Mouse (Mus musculus) spleen, embryonic (tissue): ENCODE results near the gene Def6.

ENCODE experiments used
- CTCF ChIA-PET: fragments of 350-600 bp; sonication (Branson Sonifier 250); formaldehyde crosslinking; loops from one replicate; lab custom pipeline; 2022; lab: Charles Lee

Def6 gene

GRCm38 (mm10) chr17:28207092-28207491 lies 486 bp upstream of the Def6 start:
- CTCF ChIA-PET: interaction anchor here (0.5 to 1.2 kb wide), 9 partner anchors 8 to 823 kb away, joined by 3 to 10 read pairs (median 3); no protein-coding TSS in a partner anchor

- CTCF ChIA-PET: interaction anchor here (0.6 to 1.6 kb wide), 5 partner anchors 9 to 37 kb away, joined by 3 to 10 read pairs (median 4); partner anchors contain the start of gene Ppard
Measured at GRCm38 (mm10) chr17:28208314-28208612, 685 bp downstream of the Def6 start.

- CTCF ChIA-PET: interaction anchor here (0.7 kb wide), 1 partner anchor 107 kb away, joined by 3 read pairs; no protein-coding TSS in a partner anchor
Measured at GRCm38 (mm10) chr17:28209457-28210110, 2.0 kb downstream of the Def6 start.

- CTCF ChIA-PET: interaction anchor here (0.6 to 1.3 kb wide), 2 partner anchors 10 to 97 kb away, joined by 4 to 9 read pairs; no protein-coding TSS in a partner anchor
Measured at GRCm38 (mm10) chr17:28211921-28212341, 4.4 kb downstream of the Def6 start.

- CTCF ChIA-PET: interaction anchor here (0.6 to 1.3 kb wide), 2 partner anchors 9 to 97 kb away, joined by 4 to 9 read pairs; no protein-coding TSS in a partner anchor
Measured at GRCm38 (mm10) chr17:28212391-28212790, 4.8 kb downstream of the Def6 start.

- CTCF ChIA-PET: interaction anchor here (0.7 to 1.2 kb wide), 2 partner anchors 20 to 48 kb away, joined by 3 read pairs; no protein-coding TSS in a partner anchor
Measured at GRCm38 (mm10) chr17:28213236-28213635, 5.7 kb downstream of the Def6 start.

- CTCF ChIA-PET: interaction anchor here (0.9 kb wide), 1 partner anchor 15 kb away, joined by 3 read pairs; the partner anchor contains the start of gene Ppard
Measured at GRCm38 (mm10) chr17:28216791-28217190, 9.2 kb downstream of the Def6 start.

- CTCF ChIA-PET: interaction anchor here (0.5 to 0.9 kb wide), 3 partner anchors 9 to 14 kb away, joined by 3 to 5 read pairs (median 3); partner anchors contain the start of gene Ppard
Measured at GRCm38 (mm10) chr17:28217721-28218649, 10.4 kb downstream of the Def6 start.

GRCm38 (mm10) chr17:28222463-28222862 lies 14.9 kb downstream of the Def6 start:
- CTCF ChIA-PET: interaction anchor here (1.2 kb wide), 1 partner anchor 10 kb away, joined by 4 read pairs; no protein-coding TSS in a partner anchor

GRCm38 (mm10) chr17:28223561-28224391 lies 16.2 kb downstream of the Def6 start:
- CTCF ChIA-PET: interaction anchor here (1.5 kb wide), 1 partner anchor 16 kb away, joined by 10 read pairs; the partner anchor contains the start of gene Def6

- CTCF ChIA-PET: interaction anchor here (1.5 kb wide), 1 partner anchor 17 kb away, joined by 10 read pairs; the partner anchor contains the start of gene Def6
Measured at GRCm38 (mm10) chr17:28224615-28225014, 17.0 kb downstream of the Def6 start.

- CTCF ChIA-PET: interaction anchor here (0.5 to 1.5 kb wide), 5 partner anchors 11 to 102 kb away, joined by 3 to 8 read pairs (median 4); no protein-coding TSS in a partner anchor
Measured at GRCm38 (mm10) chr17:28226014-28226413, 18.4 kb downstream of the Def6 start.

- CTCF ChIA-PET: no interaction called here
Measured at GRCm38 (mm10) chr17:28230486-28230885, 22.9 kb downstream of the Def6 start.

GRCm38 (mm10) chr17:28231026-28231736 lies 23.6 kb downstream of the Def6 start:
- CTCF ChIA-PET: no interaction called here

- CTCF ChIA-PET: interaction anchor here (0.7 to 1.2 kb wide), 3 partner anchors 15 to 24 kb away, joined by 3 to 5 read pairs (median 3); no protein-coding TSS in a partner anchor
Measured at GRCm38 (mm10) chr17:28232475-28233060, 25.0 kb downstream of the Def6 start, which contains the start of gene Ppard. TSS of gene Ppard (plus strand) at chr17:28232700.

GRCm38 (mm10) chr17:28233091-28233731 lies 25.6 kb downstream of the Def6 start:
- CTCF ChIA-PET: interaction anchor here (0.6 to 1.2 kb wide), 5 partner anchors 13 to 458 kb away, joined by 3 to 9 read pairs (median 3); partner anchors contain the start of gene Mapk14

GRCm38 (mm10) chr17:28234641-28235040 lies 27.1 kb downstream of the Def6 start:
- CTCF ChIA-PET: no interaction called here

- CTCF ChIA-PET: no interaction called here
Measured at GRCm38 (mm10) chr17:28235982-28236635, 28.5 kb downstream of the Def6 start.
